Mouse (Mus musculus): ENCODE measurements around the gene I830077J02Rik.

DNA sequence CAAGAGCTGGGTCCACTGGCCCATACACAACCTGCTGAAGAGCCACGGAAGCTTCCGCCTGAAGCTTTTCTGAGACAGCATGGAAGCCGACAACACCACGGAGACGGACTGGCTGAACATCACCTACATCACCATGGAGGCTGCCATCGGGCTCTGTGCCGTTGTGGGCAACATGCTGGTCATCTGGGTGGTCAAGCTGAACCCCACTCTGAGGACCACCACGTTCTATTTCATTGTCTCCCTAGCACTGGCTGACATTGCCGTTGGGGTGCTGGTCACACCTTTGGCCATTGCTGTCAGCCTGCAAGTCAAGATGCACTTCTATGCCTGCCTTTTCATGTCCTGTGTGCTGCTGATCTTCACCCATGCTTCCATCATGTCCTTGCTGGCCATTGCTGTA is 27.7 kb downstream of the I830077J02Rik start:
- TF ChIP-seq CTCF (IDR thresholded peaks at IDR 0.05) = no peak
- no peak for TF ChIP-seq POLR2A (IDR thresholded peaks at IDR 0.05; ENCODE audit: insufficient read depth, low read depth, low read length)
